Comparison of ENCODE assay signal across 11 mouse cellular contexts in the genomic region with DNA sequence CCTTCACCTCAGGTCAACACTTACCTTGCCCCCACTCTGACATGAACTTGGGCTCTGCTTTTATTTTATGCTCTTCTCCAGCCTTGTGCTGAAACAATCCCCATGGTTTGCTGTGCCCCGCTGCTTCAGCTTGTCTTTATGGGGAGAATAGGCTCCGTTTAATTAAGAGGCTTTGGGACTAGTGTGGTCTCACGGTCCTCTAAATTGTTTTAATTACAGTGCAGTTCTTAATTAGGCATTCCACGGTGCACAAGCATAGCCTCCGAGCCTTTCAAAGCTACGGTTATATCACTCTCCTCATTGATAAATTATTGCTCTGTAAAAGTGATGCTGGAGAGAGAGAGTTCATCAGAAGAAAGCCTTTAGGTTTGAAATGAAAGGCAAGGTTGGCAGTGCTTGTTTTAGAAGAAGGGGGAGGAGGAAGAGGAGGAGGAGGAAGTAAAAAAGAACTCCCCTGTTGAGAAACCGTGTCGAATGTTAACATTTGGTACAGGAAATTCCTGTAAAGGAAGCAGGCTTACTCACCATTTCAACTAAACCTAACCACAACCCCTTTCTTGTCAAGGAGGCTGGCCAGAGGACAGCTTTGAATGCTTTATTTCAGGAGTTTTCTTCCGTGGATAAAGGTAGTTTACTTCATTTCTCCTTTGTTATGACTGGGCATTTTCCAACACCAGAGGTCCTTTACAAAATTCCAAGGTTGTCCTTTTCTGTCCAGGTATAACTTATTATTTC. TPM values are rescaled to one million over a fixed set of nuclear protein-coding genes. Genes with fewer than 3 reads are reported as not detected.
A peak's percentile ranks its signal among the peaks of the same experiment; 100 is the strongest.
DNase-seq lines count a peak whose midpoint lies in the region; ATAC-seq and TF ChIP-seq lines count a peak whose summit lies in the region.
"Had no signal": no experiment of that assay in that cellular context is flagged by ENCODE, and none has a peak within 500 bp of the region (broad histone marks: within the 10 kb centered on the region; RNA-seq: fewer than 3 reads in every experiment).

A gene (plus strand): TSS at position 512 of the 735 bp plus-strand sequence.

- H3K4me3 ChIP-seq in hindbrain, embryonic 14.5 days (replicated peaks; ENCODE audit: low read length), result no peak within 1 kb of the TSS
- H3K4me3 ChIP-seq in hindbrain, embryonic 10.5 days, result no peak within 1 kb of the TSS
- peak within 1 kb of the TSS; percentile 56 for H3K4me3 ChIP-seq in bone marrow, adult 2 months (replicated peaks; ENCODE audit: control insufficient read depth, low read depth, low read length)
- no peak within 1 kb of the TSS for H3K4me3 ChIP-seq in layer of hippocampus, adult 2 months

- TF ChIP-seq CTCF in bone marrow, adult 2 months (IDR thresholded peaks at IDR 0.05; ENCODE audit: control insufficient read depth, insufficient read depth, low read length), result no peak
- TF ChIP-seq CTCF in layer of hippocampus, adult 2 months (conservative IDR thresholded peaks at IDR 0.05), result no peak

- no peak for DNase-seq in hindbrain, embryonic 14.5 days (ENCODE audit: low spot score)
- DNase-seq in hindbrain, embryonic 10.5 days (ENCODE audit: low spot score), result no peak
- DNase-seq in 3134 (ENCODE audit: extremely low read depth, insufficient read length, low spot score), result peak; percentile 71
- DNase-seq in testis, postnatal 14 days (ENCODE audit: low spot score), result no peak
- no peak for DNase-seq in layer of hippocampus, adult 2 months (ENCODE audit: low spot score in 2 of 2)
- DNase-seq: kidney, postnatal 36 days had no signal

- H3K27ac ChIP-seq in hindbrain, embryonic 14.5 days, result no peak within 1 kb of the TSS
- no peak within 1 kb of the TSS for H3K27ac ChIP-seq in hindbrain, embryonic 10.5 days
- peak within 1 kb of the TSS; percentile 69; the same call in 1 of the 2 replicates for H3K27ac ChIP-seq in bone marrow, adult 2 months (ENCODE audit: control insufficient read depth, insufficient read depth, low read depth, low read length, poor library complexity)
- H3K27ac ChIP-seq in layer of hippocampus, adult 2 months, result no peak within 1 kb of the TSS
- H3K27ac ChIP-seq: liver, embryonic 14.5 days had no signal

- H3K9ac ChIP-seq in hindbrain, embryonic 14.5 days, result no peak within 1 kb of the TSS
- H3K9ac ChIP-seq: liver, embryonic 14.5 days had no signal

- WGBS in hindbrain, embryonic 14.5 days, result 45% methylated on average over 9 of the region's 9 CpGs
- 60% methylated on average over 9 of the region's 9 CpGs for WGBS in hindbrain, embryonic 10.5 days
- WGBS in bone marrow, adult 2 months, result 2% methylated on average over 9 of the region's 9 CpGs

- no peaks in the 10 kb centered on the region for H3K27me3 ChIP-seq in hindbrain, embryonic 14.5 days (ENCODE audit: control insufficient read depth, insufficient read depth, low read length)
- no peaks in the 10 kb centered on the region for H3K27me3 ChIP-seq in hindbrain, embryonic 10.5 days (ENCODE audit: insufficient read depth, poor library complexity, severe bottlenecking)

- ATAC-seq in hindbrain, embryonic 14.5 days (ENCODE audit: low FRiP score), result 0 out of 2 replicates have a peak, but pooled peaks have one; percentile 48
- peak; percentile 96 for ATAC-seq in granulocyte monocyte progenitor cell, adult 5-6 weeks (replicated peaks; ENCODE audit: poor library complexity, severe bottlenecking)
- ATAC-seq in erythroid progenitor cell, adult 5-6 weeks (replicated peaks; ENCODE audit: low FRiP score, poor library complexity, severe bottlenecking), result no peak

- 0 out of 2 replicates have a peak within 1 kb of the TSS, but pooled peaks have one; percentile 5 for H3K4me2 ChIP-seq in hindbrain, embryonic 14.5 days (replicated peaks)

- no peak for TF ChIP-seq POLR2A in bone marrow, adult 2 months (IDR thresholded peaks at IDR 0.05; ENCODE audit: borderline replicate concordance, control insufficient read depth, low read depth, low read length)

- no peaks in the 10 kb centered on the region for H3K4me1 ChIP-seq in hindbrain, embryonic 14.5 days (replicated peaks; ENCODE audit: control insufficient read depth, insufficient read depth, low read length)
- H3K4me1 ChIP-seq in hindbrain, embryonic 10.5 days (replicated peaks), result no peaks in the 10 kb centered on the region
- H3K4me1 ChIP-seq in bone marrow, adult 2 months (ENCODE audit: control insufficient read depth, insufficient read depth, low read length), result no peaks in the 10 kb centered on the region

- no peaks in the 10 kb centered on the region for H3K9me3 ChIP-seq in hindbrain, embryonic 14.5 days (ENCODE audit: control insufficient read depth, low read length)
- H3K9me3 ChIP-seq in hindbrain, embryonic 10.5 days, result no peaks in the 10 kb centered on the region

- no peaks in the 10 kb centered on the region for H3K36me3 ChIP-seq in hindbrain, embryonic 14.5 days (replicated peaks; ENCODE audit: control insufficient read depth, insufficient read depth)
- no peaks in the 10 kb centered on the region for H3K36me3 ChIP-seq in hindbrain, embryonic 10.5 days

RNA-seq across cellular contexts. Expression of the gene that starts here (rescaled TPM):
- polyA plus RNA-seq in hindbrain, embryonic 14.5 days (2014; fragmentation: Nextera tagmentation; extraction: Ambion mirVana), result 0.04 and 0.13 TPM in 2 replicates
- 0.15 and 0.21 TPM in 2 replicates for polyA plus RNA-seq in hindbrain, embryonic 10.5 days (2016; fragmentation: Nextera tagmentation; extraction: Ambion mirVana)
- 14.9 and 36.3 TPM in 2 replicates for polyA plus RNA-seq in bone marrow, adult 2 months (2011; ENCODE audit: insufficient read depth, insufficient read length, low replicate concordance, missing spikeins)
- 7.3 and 8.7 TPM in 2 replicates for total RNA-seq in granulocyte monocyte progenitor cell, adult 5-6 weeks (2014; fragmentation: Nextera tagmentation)
- total RNA-seq in granulocyte monocyte progenitor cell, adult 5-6 weeks (2017), result 9.0 and 15.9 TPM in 2 replicates
- total RNA-seq in erythroid progenitor cell, adult 5-6 weeks (2015; ENCODE audit: low replicate concordance), result 4.7 and 5.4 TPM in 2 replicates
- total RNA-seq in erythroid progenitor cell, adult 5-6 weeks (2017; ENCODE audit: low replicate concordance), result 5.6 and 5.9 TPM in 2 replicates
- total RNA-seq in layer of hippocampus, adult 2 months (2021), result under 1 TPM; 0.07 to 0.20 TPM
- polyA plus RNA-seq: heart, embryonic 14.5 days had no signal

Comparison
In these comparisons a context has a peak if more than half of its experiments do, and no peak if none do; other contexts are left out.
1. RNA of the gene that starts here (total RNA-seq): 7.3 to 15.9 TPM in granulocyte monocyte progenitor cell, adult 5-6 weeks and 4.7 to 5.9 TPM in erythroid progenitor cell, adult 5-6 weeks; 0.07 to 0.20 TPM in layer of hippocampus, adult 2 months; every median in the first group is over 4 times any median in the second.
2. RNA of the gene that starts here (polyA plus RNA-seq): 14.9 to 36.3 TPM in bone marrow, adult 2 months; 0.15 to 0.21 TPM in hindbrain, embryonic 10.5 days and 0.04 to 0.13 TPM in hindbrain, embryonic 14.5 days; every median in the first group is over 10 times any median in the second.
3. Peak in ATAC-seq and H3K4me2 ChIP-seq in hindbrain, embryonic 14.5 days; RNA of the gene not detected or under 1 TPM.